In genomic region chr14:28417019-28417418, GRCm38 (mm10) we compare ENCODE assay signal across 9 mouse cellular contexts.
DNase-seq lines count a peak whose midpoint lies in the region; ATAC-seq and TF ChIP-seq lines count a peak whose summit lies in the region.
"Had no signal": no experiment of that assay in that cellular context is flagged by ENCODE, and none has a peak within 500 bp of the region (broad histone marks: within the 10 kb centered on the region; RNA-seq: fewer than 3 reads in every experiment).

No protein-coding gene starts in this region.

- no peak for TF ChIP-seq CTCF in hindbrain, postnatal 0 days (IDR thresholded peaks at IDR 0.05; ENCODE audit: low read depth)

- H3K36me3 ChIP-seq in hindbrain, postnatal 0 days (ENCODE audit: insufficient read depth, low read length), result no peaks in the 10 kb centered on the region
- H3K36me3 ChIP-seq in hindbrain, embryonic 14.5 days (replicated peaks; ENCODE audit: control insufficient read depth, insufficient read depth), result no peaks in the 10 kb centered on the region
- no peaks in the 10 kb centered on the region for H3K36me3 ChIP-seq in limb, embryonic 10.5 days

- no peak for ATAC-seq in hindbrain, postnatal 0 days
- no peak for ATAC-seq in hindbrain, embryonic 14.5 days (ENCODE audit: low FRiP score)
- ATAC-seq in erythroid progenitor cell, adult 5-6 weeks (replicated peaks; ENCODE audit: low FRiP score, poor library complexity, severe bottlenecking), result no peak

- H3K4me3 ChIP-seq in hindbrain, postnatal 0 days (ENCODE audit: low read length), result no peak overlapping the region
- H3K4me3 ChIP-seq in hindbrain, embryonic 14.5 days (replicated peaks; ENCODE audit: low read length), result no peak overlapping the region
- no peak overlapping the region for H3K4me3 ChIP-seq in limb, embryonic 10.5 days

- no peak overlapping the region for H3K4me2 ChIP-seq in hindbrain, postnatal 0 days (ENCODE audit: low read depth, low read length)
- H3K4me2 ChIP-seq in hindbrain, embryonic 14.5 days (replicated peaks), result no peak overlapping the region

- H3K27me3 ChIP-seq in hindbrain, postnatal 0 days (ENCODE audit: insufficient read depth, low read length), result no peaks in the 10 kb centered on the region
- no peaks in the 10 kb centered on the region for H3K27me3 ChIP-seq in hindbrain, embryonic 14.5 days (ENCODE audit: control insufficient read depth, insufficient read depth, low read length)
- H3K27me3 ChIP-seq in limb, embryonic 10.5 days (ENCODE audit: low read depth, poor library complexity, severe bottlenecking), result peaks cover 4% of the 10 kb centered on the region; the same call in 1 of the 2 replicates
- H3K27me3 ChIP-seq: CH12.LX had no signal

- no peak overlapping the region for H3K9ac ChIP-seq in hindbrain, postnatal 0 days (replicated peaks; ENCODE audit: low read length)
- H3K9ac ChIP-seq in hindbrain, embryonic 14.5 days, result no peak overlapping the region

- no peak overlapping the region for H3K27ac ChIP-seq in hindbrain, postnatal 0 days
- H3K27ac ChIP-seq in hindbrain, embryonic 14.5 days, result no peak overlapping the region
- peak overlapping the region; percentile 69 for H3K27ac ChIP-seq in limb, embryonic 10.5 days

- no peaks in the 10 kb centered on the region for H3K4me1 ChIP-seq in hindbrain, postnatal 0 days (ENCODE audit: insufficient read depth, low read length)
- no peaks in the 10 kb centered on the region for H3K4me1 ChIP-seq in hindbrain, embryonic 14.5 days (replicated peaks; ENCODE audit: control insufficient read depth, insufficient read depth, low read length)
- peaks cover 70% of the 10 kb centered on the region for H3K4me1 ChIP-seq in limb, embryonic 10.5 days

- peak; percentile 28 for DNase-seq in hindbrain, postnatal 0 days (ENCODE audit: low spot score)
- no peak for DNase-seq in hindbrain, embryonic 14.5 days (ENCODE audit: low spot score)
- peak; percentile 28 for DNase-seq in embryo, embryonic 11 days
- DNase-seq in heart, adult 9 months (ENCODE audit: low spot score in 2 of 2), result peak; percentile 21 to 41
- no peak for DNase-seq in limb, embryonic 10.5 days (ENCODE audit: low spot score)
- no peak for DNase-seq in left cerebral cortex, postnatal 36 days (ENCODE audit: low spot score in 2 of 2)
- DNase-seq in thymus, postnatal 25 days, result no peak

- no peaks in the 10 kb centered on the region for H3K9me3 ChIP-seq in hindbrain, postnatal 0 days (ENCODE audit: low read length)
- no peaks in the 10 kb centered on the region for H3K9me3 ChIP-seq in hindbrain, embryonic 14.5 days (ENCODE audit: control insufficient read depth, low read length)
- no peaks in the 10 kb centered on the region for H3K9me3 ChIP-seq in limb, embryonic 10.5 days (replicated peaks)

- 17% methylated on average over 8 of the region's 8 CpGs for WGBS in hindbrain, postnatal 0 days
- 12% methylated on average over 8 of the region's 8 CpGs for WGBS in hindbrain, embryonic 14.5 days
- 12% methylated on average over 8 of the region's 8 CpGs for WGBS in limb, embryonic 10.5 days

- intact Hi-C loops in left cerebral cortex, postnatal 36 days (cut with DNase I), result no loop called here

Comparison
In these comparisons a context has a peak if more than half of its experiments do, and no peak if none do; other contexts are left out.
1. DNase-seq: peak in hindbrain, postnatal 0 days (single experiment), embryo, embryonic 11 days (single experiment) and heart, adult 9 months (2 of 2); none in hindbrain, embryonic 14.5 days (single experiment), limb, embryonic 10.5 days (single experiment), left cerebral cortex, postnatal 36 days (0 of 2) and thymus, postnatal 25 days (single experiment).